17 mouse cellular contexts compared by ENCODE assay signal in genomic region chr4:10851013-10851412, GRCm38 (mm10).
"Had no signal": no experiment of that assay in that cellular context is flagged by ENCODE, and none has a peak within 500 bp of the region (broad histone marks: within the 10 kb centered on the region; RNA-seq: fewer than 3 reads in every experiment).

No protein-coding gene starts in this region.

- H3K4me3 ChIP-seq: liver, embryonic 15.5 days; lung, embryonic 15.5 days; midbrain, embryonic 12.5 days; midbrain, embryonic 15.5 days; neural tube, embryonic 12.5 days had no signal

- H3K36me3 ChIP-seq: liver, embryonic 15.5 days; lung, embryonic 15.5 days; midbrain, embryonic 12.5 days; midbrain, embryonic 15.5 days; neural tube, embryonic 12.5 days had no signal

- H3K27ac ChIP-seq: liver, embryonic 15.5 days; lung, embryonic 15.5 days; macrophage; midbrain, embryonic 12.5 days; midbrain, embryonic 15.5 days; neural tube, embryonic 12.5 days had no signal

- H3K9me3 ChIP-seq: liver, embryonic 15.5 days; lung, embryonic 15.5 days; midbrain, embryonic 12.5 days; midbrain, embryonic 15.5 days had no signal

- ATAC-seq: liver, postnatal 0 days; lung, postnatal 0 days; midbrain, embryonic 15.5 days had no signal

- H3K9ac ChIP-seq: liver, embryonic 15.5 days; liver, postnatal 0 days; lung, embryonic 15.5 days; midbrain, embryonic 12.5 days; midbrain, embryonic 15.5 days; neural tube, embryonic 12.5 days had no signal

- H3K27me3 ChIP-seq: liver, embryonic 15.5 days; lung, embryonic 15.5 days; midbrain, embryonic 12.5 days; midbrain, embryonic 15.5 days; neural tube, embryonic 12.5 days had no signal

- H3K4me2 ChIP-seq: liver, embryonic 15.5 days; lung, embryonic 15.5 days; midbrain, embryonic 12.5 days; midbrain, embryonic 15.5 days; neural tube, embryonic 12.5 days had no signal

- H3K4me1 ChIP-seq: liver, embryonic 15.5 days; lung, embryonic 15.5 days; midbrain, embryonic 12.5 days; midbrain, embryonic 15.5 days; neural tube, embryonic 12.5 days had no signal

- DNase-seq: liver, postnatal 0 days; lung, adult 2 months; lung, postnatal 14 days; lung, postnatal 36 days; right cerebral cortex, postnatal 25 days; right cerebral cortex, postnatal 4 days; spleen, adult 18-20 months; thymus, adult 18-20 months; thymus, postnatal 25 days; thymus, postnatal 4 days had no signal
